Mouse (Mus musculus): ENCODE measurements at regions not wholly inside any gene's neighbourhood (a gene's known extent, or its start where the extent isn't known, plus 50 kb on each side); places are given as distances from the start of the nearest gene placed in this dataset.

DNA sequence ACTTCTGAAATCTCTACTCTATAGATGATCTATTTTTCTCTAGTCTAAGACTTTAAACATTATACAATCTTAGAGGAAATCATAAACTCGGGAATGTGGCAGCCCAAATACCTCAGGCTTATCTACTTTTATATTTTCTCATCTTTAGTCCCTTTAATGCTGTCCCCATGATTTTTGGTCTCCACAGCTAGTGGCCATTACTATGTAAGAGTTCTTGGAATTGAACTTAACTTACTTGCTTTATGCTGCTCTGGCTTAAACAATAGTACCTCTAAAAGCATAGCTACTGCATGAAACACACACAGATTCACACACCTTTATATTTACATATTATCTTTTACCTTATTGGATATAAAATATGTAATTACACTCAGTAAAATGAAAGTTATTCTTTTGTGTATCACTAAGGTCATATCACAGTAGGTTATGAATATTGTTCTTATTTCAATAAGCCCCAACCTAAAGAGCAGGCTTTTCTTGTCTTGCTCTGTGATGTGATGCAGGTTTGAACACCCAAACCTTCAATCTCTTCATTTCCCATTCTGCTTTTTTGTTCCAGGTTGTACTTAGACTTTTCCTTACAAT lies 78.9 kb upstream of the Cwc22 start:
- H3K27me3 ChIP-seq (ENCODE audit: control insufficient read depth, insufficient read depth, low read length), result no peaks in the 10 kb centered on the region
- TF ChIP-seq POLR2A (IDR thresholded peaks at IDR 0.05; ENCODE audit: low read depth, low read length), result no peak
- TF ChIP-seq CTCF (IDR thresholded peaks at IDR 0.05; ENCODE audit: extremely low read depth, insufficient read length, insufficient replicate concordance, low read depth, low read length), result no peak
- 65% methylated on average over 1 of the region's 1 CpGs for WGBS
- H3K27ac ChIP-seq (ENCODE audit: insufficient read depth, low read depth, low read length), result no peak overlapping the region
- no peaks in the 10 kb centered on the region for H3K4me1 ChIP-seq (ENCODE audit: control insufficient read depth, insufficient read depth, insufficient read length, low read length)
- no peak overlapping the region for H3K4me3 ChIP-seq (ENCODE audit: low read depth, low read length)
- no peaks in the 10 kb centered on the region for H3K36me3 ChIP-seq (ENCODE audit: control insufficient read depth, insufficient read depth, low read length)

DNA sequence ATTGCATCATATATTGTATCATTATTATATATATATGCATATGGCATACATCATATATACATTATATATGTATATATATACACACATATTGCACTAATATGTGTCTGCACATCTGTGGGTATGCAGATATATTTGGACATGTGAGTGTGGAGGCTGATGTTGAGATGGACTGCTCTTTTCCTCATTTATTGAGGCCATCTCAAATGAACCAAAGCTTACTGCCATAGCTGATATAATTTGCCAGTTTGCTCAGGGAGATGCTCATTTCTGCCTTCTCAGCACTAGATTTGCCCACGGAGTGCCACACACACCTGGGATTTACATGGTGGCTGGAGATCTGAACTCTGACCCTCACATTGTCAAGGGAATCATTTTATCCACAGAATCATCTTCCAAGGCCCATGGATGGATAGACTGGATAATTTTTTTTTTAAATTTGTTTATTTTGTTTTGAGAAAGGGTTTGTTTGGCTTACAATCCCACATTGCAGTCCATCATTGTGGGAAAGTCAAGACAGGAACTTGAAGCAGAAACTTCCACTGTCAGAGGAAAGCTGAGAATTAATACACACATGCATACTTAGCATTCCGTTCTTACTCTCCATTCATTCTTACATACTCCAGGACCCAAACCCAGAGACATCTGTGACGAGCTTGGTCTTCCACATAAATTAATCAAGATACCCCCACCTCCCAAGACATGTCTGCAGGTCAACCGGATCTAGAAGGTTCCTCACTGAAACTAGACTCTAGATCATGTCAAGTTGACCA lies 77.9 kb upstream of the Cwc22 start:
- Histone ChIP-seq H3K36me3 (ENCODE audit: control insufficient read depth, insufficient read depth, low read length) (no peaks in the 10 kb centered on the region), H3K4me1 (ENCODE audit: control insufficient read depth, insufficient read depth, insufficient read length, low read length) (no peaks in the 10 kb centered on the region), H3K27me3 (ENCODE audit: control insufficient read depth, insufficient read depth, low read length) (no peaks in the 10 kb centered on the region), H3K4me3 (ENCODE audit: low read depth, low read length) (no peak overlapping the region), H3K27ac (ENCODE audit: insufficient read depth, low read depth, low read length) (no peak overlapping the region)
- TF ChIP-seq POLR2A (IDR thresholded peaks at IDR 0.05; ENCODE audit: low read depth, low read length), result no peak
- TF ChIP-seq CTCF (IDR thresholded peaks at IDR 0.05; ENCODE audit: extremely low read depth, insufficient read length, insufficient replicate concordance, low read depth, low read length), result no peak
- WGBS, result 66% methylated on average over 4 of the region's 4 CpGs

DNA sequence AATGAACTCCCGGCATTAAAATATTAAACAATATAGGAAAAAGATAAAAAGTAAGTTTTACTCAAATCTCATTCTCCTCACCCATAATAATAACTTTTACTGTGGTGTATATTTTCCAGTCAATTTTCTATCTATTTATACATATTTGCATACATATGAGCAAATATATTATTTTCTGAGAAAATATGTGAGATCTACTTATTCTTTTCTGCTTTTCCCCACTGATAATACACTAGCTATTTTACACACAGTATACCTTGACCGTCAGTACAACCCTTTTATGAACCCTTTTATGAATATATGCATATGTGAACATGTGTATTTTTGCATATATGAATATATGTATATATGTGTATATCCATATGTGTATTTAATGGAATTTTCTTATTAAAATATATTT lies 77.2 kb upstream of the Cwc22 start:
- H3K4me3 ChIP-seq (ENCODE audit: low read depth, low read length), result no peak overlapping the region
- H3K4me1 ChIP-seq (ENCODE audit: control insufficient read depth, insufficient read depth, insufficient read length, low read length), result no peaks in the 10 kb centered on the region
- 83% methylated on average over 2 of the region's 2 CpGs for WGBS
- no peaks in the 10 kb centered on the region for H3K27me3 ChIP-seq (ENCODE audit: control insufficient read depth, insufficient read depth, low read length)
- TF ChIP-seq POLR2A (IDR thresholded peaks at IDR 0.05; ENCODE audit: low read depth, low read length) (no peak), CTCF (IDR thresholded peaks at IDR 0.05; ENCODE audit: extremely low read depth, insufficient read length, insufficient replicate concordance, low read depth, low read length) (no peak)
- no peak overlapping the region for H3K27ac ChIP-seq (ENCODE audit: insufficient read depth, low read depth, low read length)
- H3K36me3 ChIP-seq (ENCODE audit: control insufficient read depth, insufficient read depth, low read length), result no peaks in the 10 kb centered on the region

DNA sequence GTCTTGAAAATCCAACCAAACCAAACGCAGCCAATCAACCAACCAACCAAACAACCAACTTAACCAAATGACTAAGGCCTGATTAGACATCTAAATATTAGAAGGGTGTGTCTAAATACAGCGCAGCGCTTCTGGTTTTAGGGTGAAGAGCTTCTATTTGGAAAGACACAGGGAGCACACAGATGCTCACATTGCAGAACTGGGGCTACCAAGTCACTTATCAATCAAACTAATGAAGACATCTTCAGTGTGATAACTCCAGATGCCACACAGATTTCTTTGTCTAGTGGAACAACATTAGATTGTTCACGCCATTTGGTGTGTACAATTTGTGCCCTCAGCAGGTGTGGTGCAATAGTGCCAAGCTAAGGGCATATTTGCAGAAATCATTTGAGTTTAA lies 76.6 kb upstream of the Cwc22 start:
- WGBS, result 74% methylated on average over 4 of the region's 4 CpGs
- Histone ChIP-seq H3K4me3 (ENCODE audit: low read depth, low read length) (no peak overlapping the region), H3K27ac (ENCODE audit: insufficient read depth, low read depth, low read length) (no peak overlapping the region), H3K36me3 (ENCODE audit: control insufficient read depth, insufficient read depth, low read length) (no peaks in the 10 kb centered on the region), H3K27me3 (ENCODE audit: control insufficient read depth, insufficient read depth, low read length) (no peaks in the 10 kb centered on the region), H3K4me1 (ENCODE audit: control insufficient read depth, insufficient read depth, insufficient read length, low read length) (no peaks in the 10 kb centered on the region)
- no peak for TF ChIP-seq POLR2A (IDR thresholded peaks at IDR 0.05; ENCODE audit: low read depth, low read length)
- no peak for TF ChIP-seq CTCF (IDR thresholded peaks at IDR 0.05; ENCODE audit: extremely low read depth, insufficient read length, insufficient replicate concordance, low read depth, low read length)

DNA sequence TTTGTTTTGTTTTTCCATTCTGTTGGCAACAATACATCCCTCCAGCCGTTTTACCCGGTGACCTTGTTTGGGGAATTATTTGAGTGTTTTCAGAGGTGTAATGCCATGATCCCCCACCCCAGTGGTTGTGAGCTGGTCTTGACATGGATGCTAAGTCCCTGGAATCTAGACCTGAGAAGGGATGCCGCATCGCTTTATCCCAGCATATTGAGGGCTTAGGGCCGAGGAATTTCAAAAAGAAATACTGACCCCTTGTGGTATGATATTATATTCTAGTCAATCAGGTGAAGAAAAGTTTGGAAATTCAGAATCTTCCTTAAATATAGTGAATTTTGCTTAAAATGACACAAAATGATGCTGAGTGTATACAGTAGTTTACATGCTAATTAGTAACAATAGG lies 75.7 kb upstream of the Cwc22 start:
- TF ChIP-seq CTCF (IDR thresholded peaks at IDR 0.05; ENCODE audit: extremely low read depth, insufficient read length, insufficient replicate concordance, low read depth, low read length), result no peak
- TF ChIP-seq POLR2A (IDR thresholded peaks at IDR 0.05; ENCODE audit: low read depth, low read length), result no peak
- Histone ChIP-seq H3K27ac (ENCODE audit: insufficient read depth, low read depth, low read length) (no peak overlapping the region), H3K27me3 (ENCODE audit: control insufficient read depth, insufficient read depth, low read length) (no peaks in the 10 kb centered on the region), H3K4me3 (ENCODE audit: low read depth, low read length) (no peak overlapping the region), H3K4me1 (ENCODE audit: control insufficient read depth, insufficient read depth, insufficient read length, low read length) (no peaks in the 10 kb centered on the region), H3K36me3 (ENCODE audit: control insufficient read depth, insufficient read depth, low read length) (no peaks in the 10 kb centered on the region)
- WGBS, result 37% methylated on average over 5 of the region's 5 CpGs

DNA sequence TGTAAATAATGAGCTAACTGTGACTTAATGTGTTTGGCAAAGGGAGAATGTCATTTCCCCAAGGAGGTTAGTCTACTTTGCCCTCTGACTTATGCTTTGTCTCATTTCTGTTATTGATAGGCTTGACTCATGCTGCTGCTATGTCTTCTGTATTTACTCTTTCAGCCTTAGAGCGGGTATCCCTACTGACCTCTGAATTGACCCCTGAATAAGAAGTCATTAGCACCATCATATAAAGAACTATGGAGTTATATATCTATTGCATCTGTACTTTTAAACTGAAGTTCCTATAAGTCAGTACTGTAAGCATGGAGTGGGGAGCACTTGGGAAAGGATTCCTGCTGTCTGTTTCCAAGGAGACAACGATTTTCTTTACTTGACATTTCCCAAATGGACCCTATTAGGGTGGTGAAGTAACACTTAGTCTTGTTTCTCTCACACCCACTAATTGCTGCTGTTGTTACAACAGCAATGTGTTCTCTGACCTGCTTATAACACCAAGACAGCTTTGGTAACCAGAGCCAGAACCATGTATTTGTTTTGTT lies 75.3 kb upstream of the Cwc22 start:
- no peaks in the 10 kb centered on the region for H3K4me1 ChIP-seq (ENCODE audit: control insufficient read depth, insufficient read depth, insufficient read length, low read length)
- no peak overlapping the region for H3K27ac ChIP-seq (ENCODE audit: insufficient read depth, low read depth, low read length)
- TF ChIP-seq CTCF (IDR thresholded peaks at IDR 0.05; ENCODE audit: extremely low read depth, insufficient read length, insufficient replicate concordance, low read depth, low read length) (no peak), POLR2A (IDR thresholded peaks at IDR 0.05; ENCODE audit: low read depth, low read length) (no peak)
- WGBS, result 45% methylated on average over 2 of the region's 2 CpGs
- no peak overlapping the region for H3K4me3 ChIP-seq (ENCODE audit: low read depth, low read length)
- no peaks in the 10 kb centered on the region for H3K36me3 ChIP-seq (ENCODE audit: control insufficient read depth, insufficient read depth, low read length)
- H3K27me3 ChIP-seq (ENCODE audit: control insufficient read depth, insufficient read depth, low read length), result no peaks in the 10 kb centered on the region

DNA sequence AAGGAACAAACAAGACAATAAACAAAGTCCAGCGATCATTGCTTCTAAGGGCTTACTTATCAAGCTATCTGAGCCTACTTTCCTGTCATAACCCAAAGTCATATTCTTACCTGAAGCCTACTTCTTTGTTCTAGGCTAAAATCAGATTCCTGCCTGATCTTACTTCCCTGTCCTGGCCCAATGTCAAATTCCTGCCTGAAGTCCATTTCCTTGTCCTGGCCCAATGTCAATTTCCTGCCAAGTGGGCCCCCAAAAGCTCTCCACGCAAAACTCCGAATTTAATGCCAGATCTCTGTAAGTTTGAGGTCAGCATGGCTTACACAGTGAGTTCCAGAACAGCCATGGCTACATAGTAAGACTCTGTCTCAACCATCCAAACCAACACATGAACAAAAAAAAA lies 74.3 kb upstream of the Cwc22 start:
- H3K4me3 ChIP-seq (ENCODE audit: low read depth, low read length), result no peak overlapping the region
- WGBS, result 88% methylated on average over 3 of the region's 3 CpGs
- no peak overlapping the region for H3K27ac ChIP-seq (ENCODE audit: insufficient read depth, low read depth, low read length)
- H3K36me3 ChIP-seq (ENCODE audit: control insufficient read depth, insufficient read depth, low read length), result no peaks in the 10 kb centered on the region
- no peaks in the 10 kb centered on the region for H3K4me1 ChIP-seq (ENCODE audit: control insufficient read depth, insufficient read depth, insufficient read length, low read length)
- H3K27me3 ChIP-seq (ENCODE audit: control insufficient read depth, insufficient read depth, low read length), result no peaks in the 10 kb centered on the region
- TF ChIP-seq POLR2A (IDR thresholded peaks at IDR 0.05; ENCODE audit: low read depth, low read length), result no peak
- no peak for TF ChIP-seq CTCF (IDR thresholded peaks at IDR 0.05; ENCODE audit: extremely low read depth, insufficient read length, insufficient replicate concordance, low read depth, low read length)

Data from small intestine, adult 2 months (tissue).